Mouse (Mus musculus): ENCODE results near the gene Gm43302. TPM values are rescaled to one million over a fixed set of nuclear protein-coding genes. Genes with fewer than 3 reads are reported as not detected.

Gm43302 gene
- polyA plus RNA-seq, 1 experiment from 2014 or later: not detected

Other genes starting within 250 kb of the Gm43302 start
- gene Gbp9, start 154.2 kb downstream of the Gm43302 start, polyA plus RNA-seq (2015; fragmentation: Nextera tagmentation; extraction: Ambion mirVana): 1.5 and 1.6 TPM in 2 replicates
- 0.63 and 0.65 TPM in 2 replicates for gene Gbp8, start 154.2 kb downstream of the Gm43302 start, polyA plus RNA-seq (2015; fragmentation: Nextera tagmentation; extraction: Ambion mirVana)
- 1.5 and 2.0 TPM in 2 replicates for gene Gbp4, start 154.1 kb downstream of the Gm43302 start, polyA plus RNA-seq (2015; fragmentation: Nextera tagmentation; extraction: Ambion mirVana)
- 1.1 TPM in 2 replicates for gene Gbp10, start 54.2 kb downstream of the Gm43302 start, polyA plus RNA-seq (2015; fragmentation: Nextera tagmentation; extraction: Ambion mirVana)
- 2.3 and 3.1 TPM in 2 replicates for gene Gbp6, start within 50 bp of the Gm43302 start, polyA plus RNA-seq (2015; fragmentation: Nextera tagmentation; extraction: Ambion mirVana)
- 11.2 and 14.9 TPM in 2 replicates for gene Lrrc8b, start 122.1 kb upstream of the Gm43302 start, polyA plus RNA-seq (2015; fragmentation: Nextera tagmentation; extraction: Ambion mirVana)
- gene Lrrc8c, start 225.7 kb upstream of the Gm43302 start, polyA plus RNA-seq (2015; fragmentation: Nextera tagmentation; extraction: Ambion mirVana): 14.1 and 15.1 TPM in 2 replicates